Mouse (Mus musculus): ENCODE measurements around the gene Pdzrn3. TPM values are rescaled to one million over a fixed set of nuclear protein-coding genes. Genes with fewer than 3 reads are reported as not detected.

Pdzrn3 gene
- polyA plus RNA-seq (2015; fragmentation: Nextera tagmentation; extraction: Ambion mirVana): 18.9 and 24.3 TPM in 2 replicates

- WGBS: under 1% methylated on average over 73 of the region's 111 CpGs
- H3K27ac ChIP-seq (ENCODE audit: low read depth, low read length): peak within 1 kb of the TSS; percentile 48
- H3K4me2 ChIP-seq (ENCODE audit: low read length): peak within 1 kb of the TSS; percentile 98
- no peaks in the 10 kb centered on the region for H3K9me3 ChIP-seq (ENCODE audit: control insufficient read depth, low read length)
- no peaks in the 10 kb centered on the region for H3K36me3 ChIP-seq (ENCODE audit: control insufficient read depth, insufficient read depth, low read length)
- H3K4me3 ChIP-seq (ENCODE audit: low read length): peak within 1 kb of the TSS; percentile 59
- peaks cover 13% of the 10 kb centered on the region for H3K4me1 ChIP-seq (ENCODE audit: control insufficient read depth, insufficient read depth, low read depth, low read length)
- peak; percentile 73 for ATAC-seq
- no peaks in the 10 kb centered on the region for H3K27me3 ChIP-seq (replicated peaks; ENCODE audit: control insufficient read depth, insufficient read depth, low read length)
- H3K9ac ChIP-seq (ENCODE audit: low read depth, low read length): peak within 1 kb of the TSS; percentile 67
Observed at GRCm38 (mm10) chr6:101377167-101377934, at the start of gene Pdzrn3. TSS of gene Pdzrn3 (minus strand) at chr6:101377897.

GRCm38 (mm10) chr6:101427296-101427695, 49.6 kb upstream of the Pdzrn3 start:
- no peak for ATAC-seq
- 94% methylated on average over 3 of the region's 3 CpGs for WGBS
- Histone ChIP-seq H3K9me3 (ENCODE audit: control insufficient read depth, low read length) (no peaks in the 10 kb centered on the region), H3K36me3 (ENCODE audit: control insufficient read depth, insufficient read depth, low read length) (no peaks in the 10 kb centered on the region), H3K9ac (ENCODE audit: low read depth, low read length) (no peak overlapping the region), H3K4me3 (ENCODE audit: low read length) (no peak overlapping the region), H3K4me1 (ENCODE audit: control insufficient read depth, insufficient read depth, low read depth, low read length) (no peaks in the 10 kb centered on the region), H3K4me2 (ENCODE audit: low read length) (no peak overlapping the region), H3K27me3 (replicated peaks; ENCODE audit: control insufficient read depth, insufficient read depth, low read length) (no peaks in the 10 kb centered on the region), H3K27ac (ENCODE audit: low read depth, low read length) (no peak overlapping the region)

GRCm38 (mm10) chr6:101426301-101426700, 48.6 kb upstream of the Pdzrn3 start:
- Histone ChIP-seq H3K36me3 (ENCODE audit: control insufficient read depth, insufficient read depth, low read length) (no peaks in the 10 kb centered on the region), H3K4me2 (ENCODE audit: low read length) (no peak overlapping the region), H3K27me3 (replicated peaks; ENCODE audit: control insufficient read depth, insufficient read depth, low read length) (no peaks in the 10 kb centered on the region), H3K4me1 (ENCODE audit: control insufficient read depth, insufficient read depth, low read depth, low read length) (no peaks in the 10 kb centered on the region), H3K27ac (ENCODE audit: low read depth, low read length) (no peak overlapping the region), H3K4me3 (ENCODE audit: low read length) (no peak overlapping the region), H3K9me3 (ENCODE audit: control insufficient read depth, low read length) (no peaks in the 10 kb centered on the region), H3K9ac (ENCODE audit: low read depth, low read length) (no peak overlapping the region)
- no peak for ATAC-seq
- 65% methylated on average over 4 of the region's 4 CpGs for WGBS

- Histone ChIP-seq H3K4me1 (ENCODE audit: control insufficient read depth, insufficient read depth, low read depth, low read length) (no peaks in the 10 kb centered on the region), H3K9me3 (ENCODE audit: control insufficient read depth, low read length) (no peaks in the 10 kb centered on the region), H3K9ac (ENCODE audit: low read depth, low read length) (no peak overlapping the region), H3K4me3 (ENCODE audit: low read length) (no peak overlapping the region), H3K27me3 (replicated peaks; ENCODE audit: control insufficient read depth, insufficient read depth, low read length) (no peaks in the 10 kb centered on the region), H3K27ac (ENCODE audit: low read depth, low read length) (no peak overlapping the region), H3K36me3 (ENCODE audit: control insufficient read depth, insufficient read depth, low read length) (no peaks in the 10 kb centered on the region), H3K4me2 (ENCODE audit: low read length) (no peak overlapping the region)
- ATAC-seq: no peak
- WGBS: 35% methylated on average over 10 of the region's 10 CpGs
Observed at GRCm38 (mm10) chr6:101422084-101422954, 44.6 kb upstream of the Pdzrn3 start.

GRCm38 (mm10) chr6:101418213-101418612, 40.5 kb upstream of the Pdzrn3 start:
- WGBS: 77% methylated on average over 5 of the region's 5 CpGs
- Histone ChIP-seq H3K9me3 (ENCODE audit: control insufficient read depth, low read length) (no peaks in the 10 kb centered on the region), H3K9ac (ENCODE audit: low read depth, low read length) (no peak overlapping the region), H3K4me3 (ENCODE audit: low read length) (no peak overlapping the region), H3K27me3 (replicated peaks; ENCODE audit: control insufficient read depth, insufficient read depth, low read length) (no peaks in the 10 kb centered on the region), H3K27ac (ENCODE audit: low read depth, low read length) (no peak overlapping the region), H3K4me1 (ENCODE audit: control insufficient read depth, insufficient read depth, low read depth, low read length) (no peaks in the 10 kb centered on the region), H3K4me2 (ENCODE audit: low read length) (no peak overlapping the region), H3K36me3 (ENCODE audit: control insufficient read depth, insufficient read depth, low read length) (no peaks in the 10 kb centered on the region)
- no peak for ATAC-seq

DNA sequence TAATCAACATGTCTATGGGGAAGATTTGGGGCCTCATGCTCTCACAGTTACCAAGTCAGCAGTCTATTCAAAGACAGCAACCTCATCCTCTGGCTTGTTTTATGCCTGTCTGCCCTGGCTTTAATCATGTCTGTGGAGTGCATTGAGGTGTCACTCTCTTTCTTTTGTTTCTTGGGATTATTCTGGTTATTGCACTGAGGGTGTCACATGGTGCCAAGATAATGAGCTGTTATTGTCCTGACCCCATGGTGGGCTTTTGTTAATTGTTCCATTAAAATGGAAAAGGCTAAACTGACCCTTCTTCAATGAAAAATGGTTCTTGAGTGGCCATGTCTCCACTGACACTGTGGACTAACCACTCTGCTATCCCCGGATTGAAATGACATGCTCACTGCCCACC, 34.0 kb upstream of the Pdzrn3 start:
- H3K9me3 ChIP-seq (ENCODE audit: control insufficient read depth, low read length): no peaks in the 10 kb centered on the region
- no peak overlapping the region for H3K4me2 ChIP-seq (ENCODE audit: low read length)
- 18% methylated on average over 1 of the region's 1 CpGs for WGBS
- H3K4me3 ChIP-seq (ENCODE audit: low read length): no peak overlapping the region
- H3K36me3 ChIP-seq (ENCODE audit: control insufficient read depth, insufficient read depth, low read length): no peaks in the 10 kb centered on the region
- no peaks in the 10 kb centered on the region for H3K4me1 ChIP-seq (ENCODE audit: control insufficient read depth, insufficient read depth, low read depth, low read length)
- no peak overlapping the region for H3K9ac ChIP-seq (ENCODE audit: low read depth, low read length)
- ATAC-seq: no peak
- no peak overlapping the region for H3K27ac ChIP-seq (ENCODE audit: low read depth, low read length)
- no peaks in the 10 kb centered on the region for H3K27me3 ChIP-seq (replicated peaks; ENCODE audit: control insufficient read depth, insufficient read depth, low read length)

GRCm38 (mm10) chr6:101411064-101411463, 33.4 kb upstream of the Pdzrn3 start:
- Histone ChIP-seq H3K9ac (ENCODE audit: low read depth, low read length) (no peak overlapping the region), H3K36me3 (ENCODE audit: control insufficient read depth, insufficient read depth, low read length) (no peaks in the 10 kb centered on the region), H3K4me1 (ENCODE audit: control insufficient read depth, insufficient read depth, low read depth, low read length) (no peaks in the 10 kb centered on the region), H3K27ac (ENCODE audit: low read depth, low read length) (no peak overlapping the region), H3K27me3 (replicated peaks; ENCODE audit: control insufficient read depth, insufficient read depth, low read length) (no peaks in the 10 kb centered on the region), H3K9me3 (ENCODE audit: control insufficient read depth, low read length) (no peaks in the 10 kb centered on the region), H3K4me2 (ENCODE audit: low read length) (no peak overlapping the region), H3K4me3 (ENCODE audit: low read length) (no peak overlapping the region)
- WGBS: 18% methylated on average over 2 of the region's 2 CpGs
- ATAC-seq: no peak

GRCm38 (mm10) chr6:101396711-101397110, 19.0 kb upstream of the Pdzrn3 start:
- Histone ChIP-seq H3K9ac (ENCODE audit: low read depth, low read length) (no peak overlapping the region), H3K36me3 (ENCODE audit: control insufficient read depth, insufficient read depth, low read length) (no peaks in the 10 kb centered on the region), H3K4me2 (ENCODE audit: low read length) (no peak overlapping the region), H3K27me3 (replicated peaks; ENCODE audit: control insufficient read depth, insufficient read depth, low read length) (no peaks in the 10 kb centered on the region), H3K4me1 (ENCODE audit: control insufficient read depth, insufficient read depth, low read depth, low read length) (no peaks in the 10 kb centered on the region), H3K4me3 (ENCODE audit: low read length) (no peak overlapping the region), H3K9me3 (ENCODE audit: control insufficient read depth, low read length) (no peaks in the 10 kb centered on the region), H3K27ac (ENCODE audit: low read depth, low read length) (no peak overlapping the region)
- 80% methylated on average over 4 of the region's 4 CpGs for WGBS
- ATAC-seq: no peak

GRCm38 (mm10) chr6:101395908-101396307, 18.2 kb upstream of the Pdzrn3 start:
- ATAC-seq: no peak
- Histone ChIP-seq H3K9ac (ENCODE audit: low read depth, low read length) (no peak overlapping the region), H3K4me3 (ENCODE audit: low read length) (no peak overlapping the region), H3K36me3 (ENCODE audit: control insufficient read depth, insufficient read depth, low read length) (no peaks in the 10 kb centered on the region), H3K27ac (ENCODE audit: low read depth, low read length) (no peak overlapping the region), H3K4me2 (ENCODE audit: low read length) (no peak overlapping the region), H3K9me3 (ENCODE audit: control insufficient read depth, low read length) (no peaks in the 10 kb centered on the region), H3K27me3 (replicated peaks; ENCODE audit: control insufficient read depth, insufficient read depth, low read length) (no peaks in the 10 kb centered on the region), H3K4me1 (ENCODE audit: control insufficient read depth, insufficient read depth, low read depth, low read length) (no peaks in the 10 kb centered on the region)
- WGBS: 93% methylated on average over 6 of the region's 6 CpGs
